Mouse (Mus musculus) intestine, postnatal 0 days (tissue): ENCODE data around the gene Cyb5r2. TPM values are rescaled to one million over a fixed set of nuclear protein-coding genes. Genes with fewer than 3 reads are reported as not detected.

ENCODE experiments used
- ATAC-seq: fragments of 200-750 bp; cut with Nextera tagmentation; 2 replicates; pipeline ENCODE4 v1.8.0; 2017; ENCODE audit warnings: mild to moderate bottlenecking, moderate TSS enrichment, moderate library complexity
- H3K27ac ChIP-seq: fragments of 300-500 bp; sonication (generic); 2 replicates; pipeline ENCODE4 v1.5.1; 2014; ENCODE audit warnings: mild to moderate bottlenecking, low read depth, low read length, moderate library complexity
- H3K27me3 ChIP-seq: fragments of 300-500 bp; sonication (generic); replicated peaks from 2 replicates; pipeline ENCODE4 v1.6.1; 2014; ENCODE audit warnings: low read length, mixed read lengths; ENCODE audit not compliant: control insufficient read depth, insufficient read depth
- H3K36me3 ChIP-seq: fragments of 300-500 bp; sonication (generic); 2 replicates; pipeline ENCODE4 v1.6.1; 2014; ENCODE audit warnings: mild to moderate bottlenecking, moderate library complexity; ENCODE audit not compliant: control insufficient read depth, insufficient read depth
- H3K4me1 ChIP-seq: fragments of 300-500 bp; sonication (generic); replicated peaks from 2 replicates; pipeline ENCODE4 v1.6.1; 2014; ENCODE audit warnings: antibody characterized with exemption, low read length, mixed read lengths; ENCODE audit not compliant: control insufficient read depth, insufficient read depth
- H3K4me2 ChIP-seq: fragments of 300-500 bp; sonication (generic); replicated peaks from 2 replicates; pipeline ENCODE4 v1.6.1; 2014; ENCODE audit warnings: low read depth, mild to moderate bottlenecking, moderate library complexity
- H3K4me3 ChIP-seq: fragments of 300-500 bp; sonication (generic); 2 replicates; pipeline ENCODE4 v1.5.1; 2014; ENCODE audit warnings: low read depth, low read length
- H3K9ac ChIP-seq: fragments of 300-500 bp; sonication (generic); 2 replicates; pipeline ENCODE4 v1.6.1; 2014; ENCODE audit warnings: mild to moderate bottlenecking, low read depth, low read length
- H3K9me3 ChIP-seq: fragments of 300-500 bp; sonication (generic); 2 replicates; pipeline ENCODE4 v1.6.1; 2016; ENCODE audit warnings: mixed run types; ENCODE audit not compliant: control insufficient read depth
- CTCF ChIP-seq: sonication (generic); IDR thresholded peaks from 2 replicates; pipeline ENCODE4 v1.5.1; 2016; ENCODE audit warnings: low read depth, mild to moderate bottlenecking, control low read depth, antibody characterized with exemption, moderate library complexity
- WGBS: fragments of 180-500 bp; shearing (Covaris S2); extraction: QIAGEN DNeasy Blood & Tissue Kit; methylation state at CpG from one replicate; pipeline ENCODE4 v1.1.7; 2014; 5-methylcytosine and 5-hydroxymethylcytosine counted together
- polyA plus RNA-seq: library from polyadenylated mRNA; unstranded; fragments of >200 nt; fragmentation: Nextera tagmentation; extraction: Ambion mirVana; gene quantifications from 2 replicates; pipeline ENCODE4 v1.2.1, GENCODE M21; 2015

Cyb5r2 gene
- polyA plus RNA-seq, 1 experiment from 2014 or later, result 0.13 TPM

DNA sequence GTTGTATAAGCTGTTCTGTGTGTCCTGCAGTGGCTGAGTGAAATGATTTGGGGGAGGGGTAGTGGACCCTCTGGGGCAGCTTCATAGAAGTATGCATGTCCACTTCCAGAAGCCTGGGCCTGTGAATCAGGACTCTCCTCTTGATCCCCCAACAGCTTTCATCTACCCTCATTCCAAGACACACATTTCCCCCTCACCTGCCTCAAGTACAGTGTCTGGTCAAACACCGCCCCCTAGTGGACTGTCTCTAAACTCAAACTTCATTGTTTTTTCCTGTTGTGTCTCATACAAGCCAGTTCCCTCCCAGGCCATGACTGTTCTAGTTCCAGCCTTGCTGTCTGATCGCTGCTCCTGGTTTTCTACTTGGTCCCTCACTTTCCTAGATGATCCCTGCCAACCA lies 9.9 kb downstream of the Cyb5r2 start:
- Histone ChIP-seq H3K36me3 (peaks cover 31% of the 10 kb centered on the region), H3K4me1 (no peaks in the 10 kb centered on the region), H3K4me3 (no peak overlapping the region), H3K4me2 (no peak overlapping the region), H3K9ac (no peak overlapping the region), H3K9me3 (no peaks in the 10 kb centered on the region), H3K27ac (no peak overlapping the region), H3K27me3 (no peaks in the 10 kb centered on the region)
- WGBS, result 18% methylated on average over 2 of the region's 2 CpGs
- ATAC-seq, result peak; percentile 42
- peak; percentile 90 for TF ChIP-seq CTCF

- no peaks in the 10 kb centered on the region for H3K27me3 ChIP-seq
- WGBS, result 86% methylated on average over 9 of the region's 9 CpGs
- ATAC-seq, result no peak
- H3K9ac ChIP-seq, result no peak overlapping the region
- peaks cover 34% of the 10 kb centered on the region for H3K36me3 ChIP-seq
- H3K4me1 ChIP-seq, result no peaks in the 10 kb centered on the region
- no peak overlapping the region for H3K27ac ChIP-seq
- no peak for TF ChIP-seq CTCF
- no peaks in the 10 kb centered on the region for H3K9me3 ChIP-seq
- no peak overlapping the region for H3K4me2 ChIP-seq
- no peak overlapping the region for H3K4me3 ChIP-seq
Observed at GRCm38 (mm10) chr7:107747476-107747875, 10.4 kb downstream of the Cyb5r2 start.

DNA sequence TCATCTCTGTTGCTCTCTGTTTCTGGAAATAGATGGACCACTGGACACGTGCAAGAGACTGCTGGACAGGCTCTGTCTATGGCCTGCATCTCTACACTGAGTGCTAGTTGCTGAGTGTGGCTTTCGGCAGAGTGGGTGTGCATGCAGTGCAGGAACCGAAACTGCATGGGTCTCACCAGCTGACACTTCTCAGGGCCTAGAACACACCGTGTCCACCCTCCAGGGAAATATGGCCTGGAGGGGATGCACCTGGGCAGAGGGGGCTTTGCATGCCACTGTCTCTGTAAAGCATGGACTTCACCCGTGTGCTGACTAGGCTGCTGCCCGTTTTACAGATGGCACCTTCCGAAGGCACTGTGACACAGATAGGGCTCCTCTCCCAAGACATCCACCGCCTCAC lies 11.8 kb downstream of the Cyb5r2 start:
- no peak overlapping the region for H3K4me2 ChIP-seq
- H3K9me3 ChIP-seq, result no peaks in the 10 kb centered on the region
- no peaks in the 10 kb centered on the region for H3K4me1 ChIP-seq
- H3K9ac ChIP-seq, result no peak overlapping the region
- no peak overlapping the region for H3K4me3 ChIP-seq
- no peak for TF ChIP-seq CTCF
- no peaks in the 10 kb centered on the region for H3K27me3 ChIP-seq
- H3K27ac ChIP-seq, result no peak overlapping the region
- 94% methylated on average over 8 of the region's 8 CpGs for WGBS
- H3K36me3 ChIP-seq, result peaks cover 38% of the 10 kb centered on the region
- ATAC-seq, result no peak

DNA sequence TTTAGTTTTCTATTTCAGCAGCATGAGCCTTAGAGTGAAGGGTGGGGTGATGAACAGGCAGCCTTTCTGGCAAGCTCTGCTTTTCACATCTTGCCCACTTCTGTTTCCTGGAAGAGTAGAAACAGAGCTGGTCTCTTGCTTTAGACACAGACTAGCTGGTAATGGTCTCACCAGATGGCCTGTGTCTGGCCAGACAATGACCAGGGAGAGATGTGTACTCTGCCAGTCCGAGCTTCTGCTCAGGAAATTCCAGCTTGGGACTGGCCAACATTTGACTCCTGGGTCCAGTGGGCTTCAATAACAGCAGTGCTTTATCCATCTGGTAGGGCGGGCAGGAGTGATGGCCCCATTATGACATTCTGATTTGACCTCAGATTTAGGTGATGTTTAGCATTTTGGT lies 12.7 kb downstream of the Cyb5r2 start:
- no peak for TF ChIP-seq CTCF
- H3K36me3 ChIP-seq, result peaks cover 46% of the 10 kb centered on the region
- no peaks in the 10 kb centered on the region for H3K4me1 ChIP-seq
- 73% methylated on average over 2 of the region's 2 CpGs for WGBS
- H3K4me2 ChIP-seq, result no peak overlapping the region
- no peak overlapping the region for H3K4me3 ChIP-seq
- ATAC-seq, result no peak
- no peaks in the 10 kb centered on the region for H3K9me3 ChIP-seq
- no peak overlapping the region for H3K27ac ChIP-seq
- no peaks in the 10 kb centered on the region for H3K27me3 ChIP-seq
- no peak overlapping the region for H3K9ac ChIP-seq

GRCm38 (mm10) chr7:107744454-107744853 lies 13.4 kb downstream of the Cyb5r2 start:
- H3K9me3 ChIP-seq, result no peaks in the 10 kb centered on the region
- H3K36me3 ChIP-seq, result peaks cover 51% of the 10 kb centered on the region
- no peaks in the 10 kb centered on the region for H3K4me1 ChIP-seq
- TF ChIP-seq CTCF, result no peak
- H3K27ac ChIP-seq, result no peak overlapping the region
- no peak overlapping the region for H3K4me2 ChIP-seq
- WGBS, result 86% methylated on average over 4 of the region's 4 CpGs
- no peak overlapping the region for H3K9ac ChIP-seq
- no peaks in the 10 kb centered on the region for H3K27me3 ChIP-seq
- H3K4me3 ChIP-seq, result no peak overlapping the region
- ATAC-seq, result no peak

DNA sequence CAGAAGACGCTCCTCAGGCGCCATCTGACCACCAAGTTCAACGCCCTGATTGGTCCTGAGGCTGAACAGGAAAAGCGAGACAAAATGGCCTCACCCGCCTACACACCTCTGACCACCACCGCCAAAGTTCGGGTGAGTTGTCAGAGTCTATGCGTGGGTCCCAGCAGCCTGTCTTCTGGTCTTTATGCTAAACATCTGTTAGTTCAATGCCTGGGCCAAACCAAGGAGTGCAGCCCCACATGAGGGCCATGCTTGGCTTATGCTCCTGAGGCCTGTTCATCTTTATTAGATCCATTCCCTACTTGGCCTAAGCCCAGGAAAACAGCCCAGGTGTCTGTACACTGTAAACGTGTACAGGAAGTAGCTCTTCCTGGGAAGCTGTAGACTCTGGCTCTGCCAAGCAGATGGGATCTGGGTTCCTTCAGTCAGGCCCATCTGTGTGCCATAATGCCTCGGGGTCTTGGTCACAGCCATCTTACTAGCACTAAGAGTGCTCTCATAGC lies 14.8 kb downstream of the Cyb5r2 start:
- WGBS, result 88% methylated on average over 10 of the region's 10 CpGs
- Histone ChIP-seq H3K36me3 (peaks cover 64% of the 10 kb centered on the region), H3K9ac (no peak overlapping the region), H3K9me3 (no peaks in the 10 kb centered on the region), H3K27ac (no peak overlapping the region), H3K27me3 (no peaks in the 10 kb centered on the region), H3K4me1 (no peaks in the 10 kb centered on the region), H3K4me2 (no peak overlapping the region), H3K4me3 (no peak overlapping the region)
- ATAC-seq, result no peak
- TF ChIP-seq CTCF, result no peak

DNA sequence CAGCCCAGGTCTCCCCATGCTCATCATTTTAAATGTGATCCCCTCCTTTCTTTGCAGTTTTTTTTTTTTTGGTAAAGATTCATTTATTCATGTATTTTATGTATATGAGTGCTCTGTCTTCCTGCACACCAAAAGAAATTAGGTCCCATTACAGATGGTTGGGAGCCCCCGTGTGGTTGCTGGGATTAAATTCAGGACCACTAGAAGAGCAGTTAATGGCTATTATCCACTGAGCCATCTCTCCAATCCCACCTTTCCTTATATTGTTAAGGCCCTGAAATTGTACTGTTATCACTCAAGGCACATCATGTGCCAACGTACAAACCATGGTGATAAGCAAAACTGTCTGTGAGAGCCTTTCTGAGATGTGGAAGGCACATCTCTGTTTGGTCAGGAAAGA lies 19.1 kb downstream of the Cyb5r2 start:
- H3K36me3 ChIP-seq, result peaks cover 45% of the 10 kb centered on the region
- H3K27ac ChIP-seq, result no peak overlapping the region
- TF ChIP-seq CTCF, result peak; percentile 58
- H3K9ac ChIP-seq, result no peak overlapping the region
- no peak for ATAC-seq
- no peaks in the 10 kb centered on the region for H3K4me1 ChIP-seq
- no peaks in the 10 kb centered on the region for H3K27me3 ChIP-seq
- H3K4me3 ChIP-seq, result no peak overlapping the region
- H3K9me3 ChIP-seq, result no peaks in the 10 kb centered on the region
- 30% methylated on average over 2 of the region's 2 CpGs for WGBS
- no peak overlapping the region for H3K4me2 ChIP-seq
